Mouse (Mus musculus) left cerebral cortex, postnatal 25 days (tissue): Measurements from ENCODE around the gene Hgd. TPM values are rescaled to one million over a fixed set of nuclear protein-coding genes. Genes with fewer than 3 reads are reported as not detected.

Experiments used
- DNase-seq, 2 experiments: peaks; one replicate each; pipeline ENCODE4 v3.0.0; 2022; ENCODE audit warnings: low spot score in 2 of 2, mixed read lengths in 1 of 2
- intact Hi-C: fragments of 180-260 bp; cut with DNase I; formaldehyde crosslinking; loops from one replicate; pipeline ENCODE4 v1.15.1; 2025
- total RNA-seq, 2 experiments: library from RNA; stranded (reverse); gene quantifications; 2 replicates each; pipeline ENCODE4 v1.2.3; 2021

The Hgd gene
- total RNA-seq, 2 experiments from 2014 or later = not detected

- intact Hi-C loops = loop anchor here (5.0 to 10.0 kb wide), 2 partner anchors 117 to 269 kb away; partner anchors contain the start of genes Gtf2e1, Rabl3 and Stxbp5l
- DNase-seq = peak; percentile 93 to 98
Observed at GRCm38 (mm10) chr16:37653731-37654657, 74.0 kb downstream of the Hgd start, which contains the start of gene Ndufb4. TSS of gene Ndufb4 (minus strand) at chr16:37654453.

GRCm38 (mm10) chr16:37654831-37655455, 75.0 kb downstream of the Hgd start:
- no peak for DNase-seq
- intact Hi-C loops = loop anchor here (5.0 to 10.0 kb wide), 2 partner anchors 118 to 270 kb away; partner anchors contain the start of genes Gtf2e1, Rabl3 and Stxbp5l

GRCm38 (mm10) chr16:37655756-37656347, 75.9 kb downstream of the Hgd start:
- intact Hi-C loops = loop anchor here (10.0 kb wide), 1 partner anchor 271 kb away; the partner anchor contains the start of gene Stxbp5l
- no peak for DNase-seq

GRCm38 (mm10) chr16:37656796-37657195, 76.8 kb downstream of the Hgd start:
- DNase-seq = no peak
- intact Hi-C loops = loop anchor here (10.0 kb wide), 1 partner anchor 272 kb away; the partner anchor contains the start of gene Stxbp5l

- no peak for DNase-seq
- intact Hi-C loops = no loop called here
Observed at GRCm38 (mm10) chr16:37663643-37664459, 83.9 kb downstream of the Hgd start.

GRCm38 (mm10) chr16:37665394-37665935, 85.5 kb downstream of the Hgd start:
- intact Hi-C loops = no loop called here
- no peak for DNase-seq

- intact Hi-C loops = no loop called here
- DNase-seq = no peak
Observed at GRCm38 (mm10) chr16:37670666-37671283, 90.8 kb downstream of the Hgd start.

- no peak for DNase-seq
- intact Hi-C loops = no loop called here
Observed at GRCm38 (mm10) chr16:37675326-37675725, 95.4 kb downstream of the Hgd start.

GRCm38 (mm10) chr16:37676024-37676676, 96.2 kb downstream of the Hgd start:
- intact Hi-C loops = no loop called here
- peak; percentile 69 to 88 for DNase-seq

GRCm38 (mm10) chr16:37676677-37677072, 96.7 kb downstream of the Hgd start:
- intact Hi-C loops = no loop called here
- DNase-seq = no peak

GRCm38 (mm10) chr16:37677586-37677985, 97.6 kb downstream of the Hgd start:
- DNase-seq = no peak
- intact Hi-C loops = no loop called here

- no peak for DNase-seq
Observed at GRCm38 (mm10) chr16:37680216-37680615, 100.3 kb downstream of the Hgd start.

GRCm38 (mm10) chr16:37680831-37681230, 100.9 kb downstream of the Hgd start:
- DNase-seq = no peak
- intact Hi-C loops = loop anchor here (5.0 kb wide), 2 partner anchors 149 to 574 kb away; no protein-coding TSS in a partner anchor

More at GRCm38 (mm10) chr16:37680216-37680615, 100.3 kb downstream of the Hgd start:
- intact Hi-C loops = loop anchor here (5.0 kb wide), 2 partner anchors 148 to 573 kb away; no protein-coding TSS in a partner anchor

Other genes with a start within 250 kb of the Hgd start
- 100 to 1,000 TPM; 103 to 114 TPM for gene Stxbp5l, start 195.2 kb upstream of the Hgd start, total RNA-seq
- 10 to 100 TPM; 16.0 to 16.2 TPM for gene Gtf2e1, start 40.4 kb upstream of the Hgd start, total RNA-seq
- 1 to 10 TPM; 8.1 to 9.6 TPM for gene Rabl3, start 40.3 kb upstream of the Hgd start, total RNA-seq
- gene Ndufb4, start 74.3 kb downstream of the Hgd start, total RNA-seq = 10 to 100 TPM; 67.8 to 69.2 TPM
- 10 to 100 TPM; 31.7 to 36.9 TPM for gene Fstl1, start 196.7 kb downstream of the Hgd start, total RNA-seq